Mouse (Mus musculus) spleen, adult 2 months (tissue): ENCODE results near the gene Gtf3c2. TPM values are rescaled to one million over a fixed set of nuclear protein-coding genes. Genes with fewer than 3 reads are reported as not detected.

ENCODE experiments used
- DNase-seq, 2 experiments: peaks; one replicate each; pipeline versions ENCODE4 v3.0.0 to v3.0.0-alpha.2; 2012 to 2021; ENCODE audit warnings: low spot score in 2 of 2, low read depth in 1 of 2
- H3K27ac ChIP-seq: fragments of 200-500 bp; 2 replicates; pipeline ENCODE4 v1.5.1; 2012; ENCODE audit warnings: low read length, inconsistent platforms; ENCODE audit not compliant: insufficient read depth
- H3K27me3 ChIP-seq: fragments of 200-500 bp; 2 replicates; pipeline ENCODE4 v1.6.1; 2012; ENCODE audit warnings: mild to moderate bottlenecking, moderate library complexity, low read length, inconsistent platforms; ENCODE audit not compliant: control insufficient read depth, insufficient read depth
- H3K36me3 ChIP-seq: fragments of 200-500 bp; 2 replicates; pipeline ENCODE4 v1.6.1; 2012; ENCODE audit warnings: mild to moderate bottlenecking, low read length, inconsistent platforms; ENCODE audit not compliant: control insufficient read depth, insufficient read depth
- H3K4me1 ChIP-seq: fragments of 200-500 bp; 2 replicates; pipeline ENCODE4 v1.6.1; 2011; ENCODE audit warnings: inconsistent platforms; ENCODE audit not compliant: control insufficient read depth, insufficient read depth, insufficient read length
- H3K4me3 ChIP-seq: fragments of 200-500 bp; 2 replicates; pipeline ENCODE4 v1.5.1; 2011; ENCODE audit warnings: mild to moderate bottlenecking, inconsistent platforms; ENCODE audit not compliant: insufficient read depth, insufficient read length; ENCODE audit errors: extremely low read depth
- CTCF ChIP-seq: fragments of 200-500 bp; IDR thresholded peaks from 2 replicates; pipeline ENCODE4 v1.5.1; 2011; ENCODE audit warnings: mild to moderate bottlenecking, inconsistent platforms; ENCODE audit not compliant: insufficient read depth, insufficient read length, insufficient replicate concordance; ENCODE audit errors: extremely low read depth
- POLR2A ChIP-seq: fragments of 200-500 bp; IDR thresholded peaks from 2 replicates; pipeline ENCODE4 v1.6.1; 2011; ENCODE audit warnings: low read depth, low read length, inconsistent platforms
- WGBS: fragments of 180-500 bp; shearing (Covaris S2); methylation state at CpG from one replicate; pipeline ENCODE4 v1.1.7; 2018; 5-methylcytosine and 5-hydroxymethylcytosine counted together
- polyA plus RNA-seq: library from polyadenylated mRNA; depleted of rRNA; stranded (reverse); fragments of >200 nt; gene quantifications from 2 replicates; pipeline ENCODE4 v1.2.3, GENCODE M21; 2012

The Gtf3c2 gene
- polyA plus RNA-seq, 1 experiment, result 47.3 TPM

DNA sequence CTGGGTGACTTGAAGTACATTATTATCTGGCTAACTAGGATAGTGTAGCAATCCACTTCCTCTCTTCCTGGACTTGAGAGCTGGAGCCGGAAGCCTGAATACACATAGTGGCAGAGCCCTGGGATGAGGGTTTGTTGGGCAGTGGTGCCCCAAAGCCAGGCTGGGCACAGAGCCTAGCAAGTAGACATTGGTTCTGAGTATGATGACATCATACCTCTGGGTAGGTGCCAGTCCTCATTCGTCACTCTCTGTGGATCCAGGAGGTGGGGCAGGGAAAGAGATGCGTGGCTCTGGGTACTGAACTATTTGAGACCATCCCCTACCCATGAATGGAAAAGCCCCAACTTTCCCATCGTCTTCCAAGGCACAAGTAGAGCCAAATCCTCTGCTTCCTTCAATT lies 30.2 kb downstream of the Gtf3c2 start:
- peaks cover 4% of the 10 kb centered on the region; the same call in 1 of the 2 replicates for H3K4me1 ChIP-seq
- H3K27ac ChIP-seq, result no peak overlapping the region
- no peaks in the 10 kb centered on the region for H3K27me3 ChIP-seq
- H3K36me3 ChIP-seq, result no peaks in the 10 kb centered on the region
- 93% methylated on average over 4 of the region's 4 CpGs for WGBS
- H3K4me3 ChIP-seq, result no peak overlapping the region
- TF ChIP-seq POLR2A (no peak), CTCF (no peak)
- no peak for DNase-seq

DNA sequence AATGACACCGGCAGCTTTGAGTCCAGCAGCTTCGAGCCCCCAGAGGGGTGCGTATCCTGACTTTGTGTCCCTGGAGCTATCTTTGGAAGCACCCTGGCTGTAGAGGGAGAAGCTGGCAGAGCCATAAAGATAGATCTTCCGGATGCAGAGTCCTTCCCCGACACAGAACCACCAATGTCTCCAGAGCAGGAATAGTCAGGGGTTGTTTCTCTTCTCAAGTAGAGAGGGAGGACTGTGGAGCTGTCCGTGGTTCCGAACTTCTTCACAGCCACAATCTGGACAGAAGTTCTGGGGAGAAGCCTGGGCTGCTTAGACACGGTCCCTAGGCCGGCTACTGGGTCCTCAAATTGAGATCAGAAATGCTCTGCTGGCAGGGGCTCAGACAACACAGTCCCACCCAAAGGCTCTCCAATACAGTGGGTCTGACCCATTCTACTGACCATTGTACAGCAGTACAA lies 40.9 kb downstream of the Gtf3c2 start:
- Histone ChIP-seq H3K27ac (no peak overlapping the region), H3K4me3 (no peak overlapping the region), H3K27me3 (peaks cover 22% of the 10 kb centered on the region), H3K36me3 (peaks cover 8% of the 10 kb centered on the region), H3K4me1 (no peaks in the 10 kb centered on the region)
- TF ChIP-seq CTCF (no peak), POLR2A (no peak)
- WGBS, result 20% methylated on average over 9 of the region's 9 CpGs
- DNase-seq, result no peak

- H3K36me3 ChIP-seq, result peaks cover 7% of the 10 kb centered on the region
- no peak for DNase-seq
- no peak within 1 kb of the TSS for H3K4me3 ChIP-seq
- TF ChIP-seq POLR2A (no peak), CTCF (no peak)
- no peak within 1 kb of the TSS for H3K27ac ChIP-seq
- 4% methylated on average over 52 of the region's 52 CpGs for WGBS
- peaks cover 22% of the 10 kb centered on the region for H3K27me3 ChIP-seq
- no peaks in the 10 kb centered on the region for H3K4me1 ChIP-seq
Measured at GRCm38 (mm10) chr5:31138241-31138967, 41.5 kb downstream of the Gtf3c2 start, which contains the start of gene Ucn. Ucn (minus strand) TSS chr5:31138829.

DNA sequence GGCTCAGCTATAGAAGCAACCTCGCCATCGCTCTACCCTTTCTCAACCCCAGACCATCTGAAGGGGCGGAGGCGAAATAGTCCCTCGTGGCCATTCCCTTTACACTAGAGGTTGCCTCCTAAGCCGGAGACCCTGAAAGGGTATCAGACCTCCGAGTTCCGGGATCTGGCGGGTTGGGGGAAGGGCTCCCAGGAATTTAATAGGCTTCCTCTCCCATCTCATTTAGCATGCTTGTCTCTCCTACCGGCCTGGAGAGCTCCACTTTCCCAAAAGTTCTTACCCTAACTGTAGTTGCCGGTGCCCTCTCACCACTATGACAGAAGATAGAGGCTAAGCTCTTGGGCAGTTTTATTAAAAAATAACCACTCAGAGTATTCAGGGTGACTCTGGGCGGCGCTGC lies 42.3 kb downstream of the Gtf3c2 start:
- Histone ChIP-seq H3K36me3 (peaks cover 6% of the 10 kb centered on the region), H3K4me3 (no peak overlapping the region), H3K27me3 (peaks cover 22% of the 10 kb centered on the region), H3K4me1 (no peaks in the 10 kb centered on the region), H3K27ac (no peak overlapping the region)
- DNase-seq, result no peak
- TF ChIP-seq POLR2A, result no peak
- TF ChIP-seq CTCF, result no peak
- 9% methylated on average over 13 of the region's 13 CpGs for WGBS

DNA sequence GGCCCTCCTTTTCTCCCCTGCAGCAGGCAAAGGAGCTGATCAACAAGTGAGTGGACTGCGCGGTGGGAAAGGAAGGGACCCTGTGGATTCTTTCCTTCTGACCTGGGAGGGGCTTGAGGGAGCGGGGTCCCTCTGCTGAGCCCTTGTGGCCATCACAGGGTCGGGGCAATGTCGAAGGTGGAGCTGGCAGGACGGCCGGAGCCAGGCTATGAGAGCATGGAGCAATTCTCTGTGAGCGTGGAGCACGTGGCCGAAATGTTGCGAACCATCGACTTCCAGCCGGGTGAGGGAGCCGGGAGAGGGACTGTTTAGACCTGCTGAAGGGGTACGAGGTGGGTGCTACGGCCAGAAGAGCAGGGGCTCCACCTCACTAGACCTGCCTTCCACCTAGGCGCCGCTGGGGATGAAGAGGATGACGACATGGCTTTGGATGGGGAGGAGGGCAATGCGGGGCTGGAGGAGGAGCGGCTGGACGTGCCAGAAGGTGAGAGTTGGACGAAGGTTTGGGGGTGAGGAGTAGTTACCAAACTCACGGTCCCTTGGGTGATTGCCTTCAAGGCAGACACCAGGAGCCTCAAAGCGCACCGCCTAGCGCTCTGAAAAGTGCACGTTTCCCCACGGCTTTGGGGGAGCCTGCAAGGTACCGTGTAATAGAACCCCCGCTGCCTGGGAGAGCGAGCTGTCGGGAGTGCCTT lies 43.1 kb downstream of the Gtf3c2 start:
- H3K27me3 ChIP-seq, result peaks cover 22% of the 10 kb centered on the region
- TF ChIP-seq CTCF (no peak), POLR2A (no peak)
- peaks cover 4% of the 10 kb centered on the region for H3K36me3 ChIP-seq
- 6% methylated on average over 33 of the region's 33 CpGs for WGBS
- DNase-seq, result no peak
- no peak overlapping the region for H3K27ac ChIP-seq
- no peaks in the 10 kb centered on the region for H3K4me1 ChIP-seq
- H3K4me3 ChIP-seq, result no peak overlapping the region

- 43% methylated on average over 5 of the region's 5 CpGs for WGBS
- H3K27ac ChIP-seq, result no peak overlapping the region
- H3K36me3 ChIP-seq, result no peaks in the 10 kb centered on the region
- no peaks in the 10 kb centered on the region for H3K4me1 ChIP-seq
- DNase-seq, result no peak
- no peak overlapping the region for H3K4me3 ChIP-seq
- TF ChIP-seq POLR2A, result no peak
- no peak for TF ChIP-seq CTCF
- no peaks in the 10 kb centered on the region for H3K27me3 ChIP-seq
Measured at GRCm38 (mm10) chr5:31126050-31126449, 53.9 kb downstream of the Gtf3c2 start.

DNA sequence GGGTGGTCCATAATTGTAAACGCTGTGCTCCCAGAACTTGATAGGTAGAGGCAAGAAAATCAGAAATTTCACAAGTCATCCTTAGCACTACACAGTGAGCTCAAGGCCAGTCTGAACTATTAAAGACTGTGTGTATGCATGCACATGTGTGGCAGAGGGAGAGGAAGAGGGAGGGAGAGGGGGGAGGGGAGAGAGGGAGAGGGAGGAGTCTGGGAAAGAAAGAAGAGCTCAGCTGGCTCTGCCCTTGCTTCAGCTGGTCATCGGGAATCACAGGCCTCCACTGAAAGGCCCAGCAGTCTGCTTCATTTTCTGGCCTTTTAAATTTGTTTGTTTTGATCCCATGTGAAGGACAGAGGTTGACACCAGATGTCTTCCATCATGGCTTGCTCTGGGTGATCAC lies 56.5 kb downstream of the Gtf3c2 start:
- H3K27ac ChIP-seq, result no peak overlapping the region
- no peaks in the 10 kb centered on the region for H3K36me3 ChIP-seq
- no peaks in the 10 kb centered on the region for H3K27me3 ChIP-seq
- no peak for DNase-seq
- no peak for TF ChIP-seq POLR2A
- no peak for TF ChIP-seq CTCF
- no peak overlapping the region for H3K4me3 ChIP-seq
- 57% methylated on average over 2 of the region's 2 CpGs for WGBS
- no peaks in the 10 kb centered on the region for H3K4me1 ChIP-seq
